Mouse (Mus musculus) heart, embryonic 14.5 days (tissue): ENCODE data around the gene Fam131c. TPM values are rescaled to one million over a fixed set of nuclear protein-coding genes. Genes with fewer than 3 reads are reported as not detected.

Source experiments
- ATAC-seq: fragments of 200-750 bp; cut with Nextera tagmentation; 2 replicates; pipeline ENCODE4 v1.8.0; 2017; ENCODE audit warnings: low read depth, moderate TSS enrichment; ENCODE audit not compliant: insufficient number of reproducible peaks, insufficient read depth, low FRiP score
- H3K27ac ChIP-seq, 2 experiments: fragments of 200-500 bp in 1 of 2; fragments of 300-500 bp in 1 of 2; sonication (generic) in 1 of 2; replicated peaks in 1 of 2; 2 replicates each; pipeline ENCODE4 v1.5.1; 2012 to 2014; ENCODE audit warnings: low read depth in 2 of 2, low read length in 2 of 2, control low read depth in 1 of 2, mild to moderate bottlenecking in 1 of 2, mixed read lengths in 1 of 2; ENCODE audit not compliant: control insufficient read depth in 1 of 2, insufficient read depth in 1 of 2
- H3K27me3 ChIP-seq: fragments of 300-500 bp; sonication (generic); 2 replicates; pipeline ENCODE4 v1.6.1; 2014; ENCODE audit warnings: mild to moderate bottlenecking, low read length, control low read depth; ENCODE audit not compliant: control insufficient read depth, insufficient read depth
- H3K36me3 ChIP-seq: fragments of 300-500 bp; sonication (generic); 2 replicates; pipeline ENCODE4 v1.6.1; 2014; ENCODE audit warnings: mild to moderate bottlenecking, control low read depth, low read length, mixed read lengths; ENCODE audit not compliant: control insufficient read depth, insufficient read depth
- H3K4me1 ChIP-seq, 2 experiments: fragments of 200-500 bp in 1 of 2; fragments of 300-500 bp in 1 of 2; sonication (generic) in 1 of 2; 2 replicates each; pipeline ENCODE4 v1.6.1; 2012 to 2014; ENCODE audit warnings: low read length in 2 of 2, control low read depth in 1 of 2, mixed read lengths in 1 of 2; ENCODE audit not compliant: control insufficient read depth in 2 of 2, insufficient read depth in 2 of 2
- H3K4me2 ChIP-seq: fragments of 300-500 bp; sonication (generic); 2 replicates; pipeline ENCODE4 v1.6.1; 2014; ENCODE audit warnings: mild to moderate bottlenecking, low read length
- H3K4me3 ChIP-seq, 2 experiments: fragments of 200-500 bp in 1 of 2; fragments of 300-500 bp in 1 of 2; sonication (generic) in 1 of 2; 2 replicates each; pipeline ENCODE4 v1.5.1; 2012 to 2014; ENCODE audit warnings: low read length in 2 of 2, mild to moderate bottlenecking in 2 of 2, control low read depth in 1 of 2, low read depth in 1 of 2, moderate library complexity in 1 of 2; ENCODE audit not compliant: control insufficient read depth in 1 of 2, insufficient read depth in 1 of 2
- H3K9ac ChIP-seq: fragments of 300-500 bp; sonication (generic); 2 replicates; pipeline ENCODE4 v1.6.1; 2014; ENCODE audit warnings: mild to moderate bottlenecking, low read length
- H3K9me3 ChIP-seq: fragments of 300-500 bp; sonication (generic); 2 replicates; pipeline ENCODE4 v1.6.1; 2016; ENCODE audit warnings: low read length, control low read depth; ENCODE audit not compliant: control insufficient read depth
- WGBS: fragments of 180-500 bp; shearing (Covaris S2); extraction: QIAGEN DNeasy Blood & Tissue Kit; methylation state at CpG from one replicate; pipeline ENCODE4 v1.1.7; 2014; 5-methylcytosine and 5-hydroxymethylcytosine counted together
- polyA plus RNA-seq: library from polyadenylated mRNA; unstranded; fragments of >200 nt; fragmentation: Nextera tagmentation; extraction: Ambion mirVana; gene quantifications from 2 replicates; pipeline ENCODE4 v1.2.1, GENCODE M21; 2014

Fam131c gene
- polyA plus RNA-seq, 1 experiment from 2014 or later = 0.92 TPM

DNA sequence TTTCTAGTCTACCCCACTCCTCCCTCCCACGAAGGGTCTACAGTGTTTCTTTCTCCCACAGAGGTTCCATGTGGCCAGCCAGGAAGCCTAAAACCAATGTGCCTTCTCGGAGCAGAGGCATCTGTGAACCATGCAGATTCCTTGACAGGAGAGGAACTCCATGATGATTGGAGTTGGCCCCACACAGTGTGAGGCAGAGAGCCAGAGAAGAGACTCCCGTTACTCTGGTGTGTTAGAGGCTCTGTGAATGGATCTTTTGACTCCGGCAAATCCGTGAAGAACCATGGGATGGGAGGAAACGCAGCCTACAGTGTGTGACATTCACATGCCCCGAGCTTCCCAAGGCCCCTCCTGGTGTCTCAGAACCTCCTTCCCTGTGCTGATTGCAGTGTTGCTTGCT is 24.5 kb upstream of the Fam131c start:
- no peaks in the 10 kb centered on the region for H3K27me3 ChIP-seq
- WGBS = 72% methylated on average over 7 of the region's 7 CpGs

DNA sequence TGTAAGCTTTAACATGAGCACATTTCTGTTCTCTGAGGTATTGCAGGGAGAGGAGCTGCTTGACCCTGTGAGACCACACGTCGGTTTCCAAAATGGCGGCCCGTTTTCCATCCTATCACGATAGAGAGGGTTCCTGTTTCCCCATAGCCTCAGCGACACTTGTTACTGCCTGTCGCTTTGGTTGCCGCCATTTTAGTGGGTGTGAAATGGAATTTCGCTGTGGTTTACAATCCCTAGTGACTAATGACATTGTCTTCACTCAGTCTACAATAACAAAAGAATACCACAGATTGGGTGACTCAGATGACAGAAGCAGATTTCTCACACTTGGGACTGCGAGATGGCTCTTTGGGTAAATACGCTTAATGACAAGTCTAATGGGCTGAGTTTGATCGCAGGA is 22.8 kb upstream of the Fam131c start:
- Histone ChIP-seq H3K27ac (no peak overlapping the region), H3K27me3 (no peaks in the 10 kb centered on the region), H3K4me2 (no peak overlapping the region), H3K9ac (no peak overlapping the region), H3K36me3 (no peaks in the 10 kb centered on the region), H3K4me3 (no peak overlapping the region), H3K4me1 (peaks cover 8 to 9% of the 10 kb centered on the region in 2 experiments; a peak in 2 of 4 replicates), H3K9me3 (0 out of 2 replicates have a peak, but pooled peaks cover 4% of the 10 kb centered on the region)
- ATAC-seq = no peak
- 87% methylated on average over 12 of the region's 12 CpGs for WGBS

More for the DNA sequence above, 24.5 kb upstream of the Fam131c start:
- Histone ChIP-seq H3K4me1 (peaks cover 9 to 10% of the 10 kb centered on the region in 2 experiments; a peak in 3 of 4 replicates), H3K9me3 (0 out of 2 replicates have a peak, but pooled peaks cover 4% of the 10 kb centered on the region), H3K9ac (no peak overlapping the region), H3K36me3 (no peaks in the 10 kb centered on the region), H3K4me2 (no peak overlapping the region), H3K4me3 (no peak overlapping the region), H3K27ac (no peak overlapping the region)
- no peak for ATAC-seq

DNA sequence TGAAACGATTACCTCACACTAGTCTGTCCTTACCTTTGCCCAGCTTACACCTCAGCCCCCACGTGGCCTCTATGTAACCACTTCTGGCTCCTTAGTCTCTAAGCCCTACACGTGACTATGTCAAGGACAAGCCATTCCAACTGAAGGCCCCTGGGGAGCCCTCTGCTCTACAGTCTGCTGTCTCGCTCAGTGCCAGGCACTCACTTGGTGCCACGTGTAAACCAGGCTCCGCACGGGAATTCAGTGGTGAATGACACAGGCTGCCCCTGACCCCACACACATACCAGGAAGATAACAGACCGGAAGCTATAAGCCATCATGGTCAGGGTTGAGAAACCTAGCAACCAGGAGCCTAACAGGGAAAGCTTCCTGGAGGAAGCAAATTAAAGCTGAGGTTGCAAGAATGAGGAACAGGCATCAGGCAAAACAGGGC is 20.6 kb upstream of the Fam131c start:
- ATAC-seq = no peak
- no peaks in the 10 kb centered on the region for H3K27me3 ChIP-seq
- WGBS = 21% methylated on average over 8 of the region's 8 CpGs
- H3K36me3 ChIP-seq = no peaks in the 10 kb centered on the region
- H3K4me3 ChIP-seq = no peak overlapping the region
- H3K9me3 ChIP-seq = 0 out of 2 replicates have a peak, but pooled peaks cover 4% of the 10 kb centered on the region
- H3K9ac ChIP-seq = 0 out of 2 replicates have a peak overlapping the region, but pooled peaks have one; percentile 17
- no peak overlapping the region; the same call in 1 of the 2 replicates for H3K4me2 ChIP-seq
- peak overlapping the region in 1 of 2 experiments; percentile 28; a peak in 1 of 4 replicates for H3K27ac ChIP-seq
- peaks cover 8 to 9% of the 10 kb centered on the region in 2 experiments; a peak in 2 of 4 replicates for H3K4me1 ChIP-seq

DNA sequence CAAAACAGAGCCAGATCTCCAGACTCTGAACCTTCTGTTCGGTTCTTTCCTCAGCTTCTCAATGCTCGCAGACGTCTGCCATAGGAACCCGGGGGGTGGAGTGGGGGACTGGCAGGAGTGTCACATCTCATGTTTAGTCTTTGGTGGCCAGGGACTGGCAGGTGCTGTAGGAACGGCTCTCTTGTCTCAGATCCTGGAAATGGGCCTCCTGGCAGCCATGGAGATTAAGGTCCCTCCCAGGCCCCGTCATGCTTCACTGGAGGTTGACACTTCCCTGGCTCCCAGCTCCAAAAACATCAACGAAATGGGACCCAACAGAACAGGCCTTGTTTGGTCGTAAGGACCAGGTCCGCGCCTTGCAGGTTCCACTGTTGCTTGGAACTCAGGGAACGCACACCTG is 19.4 kb upstream of the Fam131c start:
- no peak overlapping the region for H3K9ac ChIP-seq
- H3K27ac ChIP-seq = no peak overlapping the region
- H3K27me3 ChIP-seq = no peaks in the 10 kb centered on the region
- peaks cover 8 to 9% of the 10 kb centered on the region in 2 experiments; a peak in 2 of 4 replicates for H3K4me1 ChIP-seq
- no peaks in the 10 kb centered on the region for H3K36me3 ChIP-seq
- ATAC-seq = no peak
- WGBS = 77% methylated on average over 11 of the region's 11 CpGs
- H3K4me3 ChIP-seq = no peak overlapping the region
- H3K4me2 ChIP-seq = no peak overlapping the region
- 0 out of 2 replicates have a peak, but pooled peaks cover 4% of the 10 kb centered on the region for H3K9me3 ChIP-seq

DNA sequence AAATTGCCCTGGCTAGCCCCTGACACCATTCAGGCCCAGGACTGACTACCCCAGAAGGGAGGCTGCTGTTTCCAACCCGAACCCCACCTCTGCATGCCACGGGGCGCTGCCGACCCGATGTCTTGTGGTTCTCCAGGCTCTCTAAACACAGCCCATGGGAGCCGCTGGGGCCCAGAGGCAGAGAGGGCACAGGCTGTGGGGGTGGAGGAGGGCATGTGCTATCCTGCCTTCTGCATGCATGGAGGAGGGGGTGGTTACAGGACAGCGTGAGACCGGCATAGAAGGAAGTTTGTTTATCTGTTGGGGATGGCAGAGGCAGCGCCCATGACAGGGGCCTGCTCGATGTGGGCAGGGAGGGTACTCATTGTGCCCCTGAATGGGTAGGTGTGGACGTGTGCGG is 18.0 kb upstream of the Fam131c start:
- no peak overlapping the region for H3K9ac ChIP-seq
- H3K4me1 ChIP-seq = peaks cover 8 to 9% of the 10 kb centered on the region in 2 experiments; a peak in 2 of 4 replicates
- 0 out of 2 replicates have a peak, but pooled peaks cover 4% of the 10 kb centered on the region for H3K9me3 ChIP-seq
- H3K27ac ChIP-seq = no peak overlapping the region
- no peak overlapping the region for H3K4me3 ChIP-seq
- ATAC-seq = no peak
- no peaks in the 10 kb centered on the region for H3K36me3 ChIP-seq
- 83% methylated on average over 12 of the region's 12 CpGs for WGBS
- no peaks in the 10 kb centered on the region for H3K27me3 ChIP-seq
- no peak overlapping the region for H3K4me2 ChIP-seq

DNA sequence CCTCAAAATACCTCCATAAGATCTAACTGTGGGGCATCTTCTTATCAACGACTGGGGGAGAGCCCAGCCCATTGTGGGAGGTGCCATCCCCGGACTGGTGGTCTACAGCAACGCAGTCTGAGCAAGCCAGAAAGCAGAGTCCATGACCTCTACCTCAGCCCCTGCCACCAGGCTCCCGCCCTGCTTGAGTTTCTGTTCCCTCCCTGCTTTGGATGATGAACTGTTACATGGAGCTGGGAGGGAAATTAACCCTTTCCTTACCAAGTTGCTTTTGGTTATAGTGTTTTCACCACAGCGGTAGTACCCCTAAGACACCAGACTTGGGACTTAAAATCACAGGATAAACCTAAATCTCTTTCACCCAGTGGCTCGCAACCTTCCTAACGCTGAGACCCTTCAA is 16.0 kb upstream of the Fam131c start:
- H3K4me3 ChIP-seq = no peak overlapping the region
- H3K9ac ChIP-seq = no peak overlapping the region
- ATAC-seq = no peak
- H3K4me2 ChIP-seq = no peak overlapping the region
- H3K36me3 ChIP-seq = no peaks in the 10 kb centered on the region
- no peak overlapping the region for H3K27ac ChIP-seq
- H3K9me3 ChIP-seq = no peaks in the 10 kb centered on the region
- H3K4me1 ChIP-seq = peaks cover 8 to 9% of the 10 kb centered on the region in 2 experiments; a peak in 2 of 4 replicates
- no peaks in the 10 kb centered on the region for H3K27me3 ChIP-seq
- 53% methylated on average over 7 of the region's 7 CpGs for WGBS

DNA sequence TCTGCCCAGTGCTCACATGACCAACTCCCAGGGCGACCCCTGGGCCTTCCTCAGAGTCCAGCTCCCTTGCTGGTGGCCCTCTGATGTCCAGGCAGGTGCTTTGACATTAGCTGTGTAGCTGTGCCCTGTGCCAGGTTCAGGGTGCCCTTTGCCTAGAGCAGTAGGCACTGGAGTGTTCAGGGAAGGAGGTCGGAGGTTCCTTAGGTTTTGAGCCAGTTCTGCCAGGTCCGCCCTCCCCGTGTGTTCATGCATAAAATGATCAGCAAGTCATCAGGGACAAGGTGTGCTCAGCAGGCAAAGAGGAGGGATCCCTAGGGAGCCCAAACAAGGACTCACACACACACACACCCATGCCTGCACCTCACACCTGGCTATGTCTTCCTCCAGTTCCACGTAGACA is 15.0 kb upstream of the Fam131c start:
- no peak for ATAC-seq
- Histone ChIP-seq H3K9me3 (no peaks in the 10 kb centered on the region), H3K4me3 (no peak overlapping the region), H3K36me3 (no peaks in the 10 kb centered on the region), H3K27me3 (no peaks in the 10 kb centered on the region), H3K4me2 (no peak overlapping the region), H3K9ac (no peak overlapping the region), H3K4me1 (no peaks in the 10 kb centered on the region; a peak in 1 of 4 replicates), H3K27ac (no peak overlapping the region)
- WGBS = 83% methylated on average over 5 of the region's 5 CpGs

DNA sequence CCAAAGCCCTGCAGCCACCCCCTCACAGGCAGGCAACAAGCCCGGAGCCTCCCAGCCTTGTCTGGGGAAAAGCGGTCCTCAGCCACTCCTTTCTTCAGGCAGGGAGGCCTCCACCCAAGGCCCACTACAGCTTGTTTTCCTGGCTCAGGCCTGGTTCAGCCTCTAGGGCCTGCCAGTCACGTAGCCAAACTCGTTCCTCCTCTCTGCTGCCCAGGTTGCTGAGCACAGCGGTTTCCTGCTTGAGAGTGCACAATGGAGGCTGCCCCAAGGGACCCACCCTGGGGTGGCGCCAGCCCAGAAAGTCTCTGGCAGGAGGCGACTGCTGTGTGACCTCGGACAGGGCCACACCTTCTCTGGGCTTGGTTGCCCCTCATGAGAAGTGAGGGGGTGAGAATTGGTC is 14.2 kb upstream of the Fam131c start:
- Histone ChIP-seq H3K9ac (no peak overlapping the region), H3K9me3 (no peaks in the 10 kb centered on the region), H3K4me1 (no peaks in the 10 kb centered on the region; a peak in 1 of 4 replicates), H3K36me3 (no peaks in the 10 kb centered on the region), H3K27ac (no peak overlapping the region), H3K27me3 (no peaks in the 10 kb centered on the region), H3K4me2 (no peak overlapping the region), H3K4me3 (no peak overlapping the region)
- WGBS = 75% methylated on average over 8 of the region's 8 CpGs
- ATAC-seq = no peak
